ENCODE assay signal across 8 mouse cellular contexts in the genomic region with DNA sequence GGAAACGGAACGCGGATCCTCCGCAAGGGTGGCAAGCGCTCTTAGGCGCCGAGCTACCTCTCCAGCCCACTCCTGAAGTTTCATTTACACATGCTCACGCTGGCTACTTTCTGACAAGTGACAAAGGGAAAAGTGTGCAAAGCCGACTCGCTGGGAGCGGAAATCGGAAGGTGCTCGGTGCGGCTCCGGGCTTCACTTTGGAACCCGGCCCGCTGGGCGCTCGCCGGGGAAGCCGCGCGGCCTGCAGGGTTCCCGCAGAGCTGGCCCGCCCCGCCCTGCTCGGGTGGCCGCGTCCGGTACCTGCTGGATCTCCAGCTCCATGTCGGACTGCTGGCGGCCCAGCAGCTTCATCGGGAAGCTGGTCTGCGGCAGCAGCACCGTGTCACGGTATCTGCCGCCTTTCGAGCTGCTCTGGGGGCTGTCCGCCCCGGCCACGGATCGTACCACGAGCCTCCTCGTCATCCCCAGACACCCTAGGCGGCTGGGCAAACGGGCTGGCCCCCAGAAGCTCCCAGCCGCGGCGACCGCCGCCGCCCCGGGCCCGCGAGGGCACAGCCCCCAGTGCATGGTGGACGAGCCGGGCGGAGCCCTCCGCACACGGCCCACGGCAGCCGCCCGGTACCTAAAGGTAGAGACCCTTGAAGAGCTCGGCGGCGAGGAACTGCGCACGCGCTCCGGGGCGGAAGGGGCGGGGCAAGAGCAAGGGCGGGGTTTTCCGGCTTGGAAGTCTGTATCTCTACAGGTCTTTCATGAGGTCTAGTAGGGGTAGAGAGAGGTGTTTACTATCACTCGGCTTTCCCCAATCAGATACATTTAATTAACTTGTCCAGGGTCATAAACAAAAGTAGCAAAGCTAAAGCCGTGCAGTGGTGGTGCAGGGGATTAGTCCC. TPM values are rescaled to one million over a fixed set of nuclear protein-coding genes. Genes with fewer than 3 reads are reported as not detected.
DNase-seq lines count a peak whose midpoint lies in the region; ATAC-seq and TF ChIP-seq lines count a peak whose summit lies in the region.

Iars2 (minus strand) TSS at position 676 of the 890 bp plus-strand sequence.

- peak within 1 kb of the TSS; percentile 95 for H3K27ac ChIP-seq in forebrain, postnatal 0 days (ENCODE audit: low read depth, low read length)
- H3K27ac ChIP-seq in lung, embryonic 16.5 days (ENCODE audit: low read length): peak within 1 kb of the TSS; percentile 95

- 2% methylated on average over 76 of the region's 76 CpGs for WGBS in forebrain, postnatal 0 days
- WGBS in lung, embryonic 16.5 days: under 1% methylated on average over 76 of the region's 76 CpGs

- peak; percentile 73 for ATAC-seq in G1E (ENCODE audit: extremely low read depth, insufficient number of reproducible peaks, low FRiP score, poor library complexity, severe bottlenecking)
- peak; percentile 93 for ATAC-seq in forebrain, postnatal 0 days
- ATAC-seq in lung, embryonic 16.5 days (ENCODE audit: low read depth): peak; percentile 87

- TF ChIP-seq CTCF in G1E (IDR thresholded peaks at IDR 0.05; ENCODE audit: low read depth, low read length): no peak
- TF ChIP-seq CTCF in forebrain, postnatal 0 days (IDR thresholded peaks at IDR 0.05; ENCODE audit: low read depth): no peak

- peaks cover 34% of the 10 kb centered on the region for H3K4me1 ChIP-seq in G1E (ENCODE audit: insufficient read depth, low read depth, low read length)
- peaks cover 20% of the 10 kb centered on the region for H3K4me1 ChIP-seq in forebrain, postnatal 0 days (ENCODE audit: insufficient read depth)
- peaks cover 14% of the 10 kb centered on the region for H3K4me1 ChIP-seq in lung, embryonic 16.5 days (replicated peaks; ENCODE audit: control insufficient read depth, insufficient read depth, low read length)

- no peaks in the 10 kb centered on the region for H3K27me3 ChIP-seq in G1E (ENCODE audit: insufficient read depth, low read length)
- H3K27me3 ChIP-seq in forebrain, postnatal 0 days (ENCODE audit: insufficient read depth, low read length): no peaks in the 10 kb centered on the region
- H3K27me3 ChIP-seq in lung, embryonic 16.5 days (ENCODE audit: control insufficient read depth, insufficient read depth, low read depth, low read length): no peaks in the 10 kb centered on the region

- H3K4me3 ChIP-seq in G1E (ENCODE audit: low read depth, low read length): peak within 1 kb of the TSS; percentile 99
- H3K4me3 ChIP-seq in forebrain, postnatal 0 days (ENCODE audit: low read depth, low read length): peak within 1 kb of the TSS; percentile 82
- H3K4me3 ChIP-seq in lung, embryonic 16.5 days (ENCODE audit: low read length): peak within 1 kb of the TSS; percentile 94

- H3K9ac ChIP-seq in forebrain, postnatal 0 days: peak within 1 kb of the TSS; percentile 78
- peak within 1 kb of the TSS; percentile 94 for H3K9ac ChIP-seq in lung, embryonic 16.5 days (ENCODE audit: low read length)

- no peaks in the 10 kb centered on the region for H3K9me3 ChIP-seq in G1E (replicated peaks)
- H3K9me3 ChIP-seq in forebrain, postnatal 0 days (ENCODE audit: low read length): no peaks in the 10 kb centered on the region
- H3K9me3 ChIP-seq in lung, embryonic 16.5 days (ENCODE audit: control insufficient read depth, low read length): no peaks in the 10 kb centered on the region

- peak; percentile 93 for DNase-seq in G1E (ENCODE audit: low spot score)
- peak; percentile 88 to 92 for DNase-seq in cerebellum, adult 18-20 months
- DNase-seq in forebrain, postnatal 0 days: peak; percentile 94
- DNase-seq in heart, postnatal 4 days: peak; percentile 95
- peak; percentile 84 for DNase-seq in layer of hippocampus, adult 9-10 months (ENCODE audit: low spot score)
- peak; percentile 86 for DNase-seq in ovary, postnatal 10 days (ENCODE audit: low spot score)
- peak; percentile 87 to 95 for DNase-seq in thymus, postnatal 10 days (ENCODE audit: low spot score in 2 of 2)

- H3K36me3 ChIP-seq in G1E (replicated peaks): peaks cover 34% of the 10 kb centered on the region
- peaks cover 23% of the 10 kb centered on the region for H3K36me3 ChIP-seq in forebrain, postnatal 0 days (ENCODE audit: insufficient read depth)
- H3K36me3 ChIP-seq in lung, embryonic 16.5 days (ENCODE audit: control insufficient read depth, insufficient read depth, low read length): peaks cover 3% of the 10 kb centered on the region

- peak within 1 kb of the TSS; percentile 76 for H3K4me2 ChIP-seq in forebrain, postnatal 0 days (ENCODE audit: low read depth)
- H3K4me2 ChIP-seq in lung, embryonic 16.5 days (ENCODE audit: low read depth, low read length): peak within 1 kb of the TSS; percentile 82

RNA-seq across cellular contexts. Expression of gene Iars2, which starts in this region (rescaled TPM):
- total RNA-seq in G1E (2014; fragmentation: Nextera tagmentation): 45.3 and 48.5 TPM in 2 replicates
- 46.2 and 54.6 TPM in 2 replicates for total RNA-seq in G1E (2017)
- 7.6 and 8.5 TPM in 2 replicates for polyA plus RNA-seq in G1E (2012)
- 36.9 and 38.1 TPM in 2 replicates for total RNA-seq in forebrain, postnatal 0 days (2014; rRNA removed)
- 9.8 and 15.2 TPM in 2 replicates for polyA plus RNA-seq in forebrain, postnatal 0 days (2015; fragmentation: Nextera tagmentation; extraction: Ambion mirVana)
- total RNA-seq in heart, postnatal 4 days (2021): 10 to 100 TPM; 71.5 to 73.4 TPM
- 26.4 and 27.3 TPM in 2 replicates for polyA plus RNA-seq in lung, embryonic 16.5 days (2015; fragmentation: Nextera tagmentation; extraction: Ambion mirVana)

Comparison
In these comparisons a context has a peak if more than half of its experiments do, and no peak if none do; other contexts are left out.
1. Peak in every context shown above with its lines: DNase-seq, ATAC-seq, H3K4me3 ChIP-seq and H3K27ac ChIP-seq.